Mouse (Mus musculus): ENCODE results near the gene Eif4e2. TPM values are rescaled to one million over a fixed set of nuclear protein-coding genes. Genes with fewer than 3 reads are reported as not detected.

Eif4e2 gene
- polyA plus RNA-seq, 1 experiment from 2014 or later = 181 TPM

GRCm38 (mm10) chr1:87252040-87252609, 38.4 kb downstream of the Eif4e2 start:
- no peaks in the 10 kb centered on the region for H3K4me1 ChIP-seq
- no peaks in the 10 kb centered on the region for H3K36me3 ChIP-seq
- DNase-seq (ENCODE audit: low spot score) = no peak
- H3K4me3 ChIP-seq = no peak overlapping the region
- H3K9me3 ChIP-seq (replicated peaks) = no peaks in the 10 kb centered on the region
- H3K27me3 ChIP-seq (ENCODE audit: low read depth, poor library complexity, severe bottlenecking) = peaks cover 3% of the 10 kb centered on the region; the same call in 1 of the 2 replicates
- WGBS = 67% methylated on average over 5 of the region's 5 CpGs
- no peak overlapping the region for H3K27ac ChIP-seq

DNA sequence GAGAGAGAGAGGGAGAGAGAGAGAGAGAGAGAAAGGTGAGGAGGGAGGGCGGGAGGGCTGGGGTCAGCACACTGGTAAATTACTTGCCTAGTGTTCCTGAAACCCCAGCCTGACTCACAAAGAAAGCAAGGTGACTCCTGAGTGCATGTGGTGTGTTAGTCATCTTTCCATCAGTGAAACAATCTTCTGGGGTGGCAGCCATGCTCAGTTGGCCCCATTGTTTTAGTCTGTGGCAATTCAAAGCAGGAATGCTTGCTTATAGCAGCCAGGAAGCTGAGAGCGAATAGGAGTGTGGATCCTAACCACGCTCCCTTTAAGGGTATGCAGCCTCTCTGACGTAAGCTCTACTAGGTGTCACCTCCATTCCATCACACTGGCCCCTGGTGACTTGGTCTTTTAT, 41.5 kb downstream of the Eif4e2 start:
- peaks cover 6% of the 10 kb centered on the region for H3K4me1 ChIP-seq
- H3K4me3 ChIP-seq = no peak overlapping the region
- WGBS = 70% methylated on average over 4 of the region's 4 CpGs
- no peak overlapping the region for H3K27ac ChIP-seq
- H3K27me3 ChIP-seq (ENCODE audit: low read depth, poor library complexity, severe bottlenecking) = peaks cover 34% of the 10 kb centered on the region
- no peak for DNase-seq (ENCODE audit: low spot score)
- no peaks in the 10 kb centered on the region for H3K9me3 ChIP-seq (replicated peaks)
- no peaks in the 10 kb centered on the region for H3K36me3 ChIP-seq

- Histone ChIP-seq H3K27ac (no peak overlapping the region), H3K9me3 (replicated peaks) (no peaks in the 10 kb centered on the region), H3K4me1 (peaks cover 6% of the 10 kb centered on the region), H3K27me3 (ENCODE audit: low read depth, poor library complexity, severe bottlenecking) (peaks cover 58% of the 10 kb centered on the region), H3K4me3 (no peak overlapping the region), H3K36me3 (no peaks in the 10 kb centered on the region)
- 21% methylated on average over 11 of the region's 11 CpGs for WGBS
- no peak for DNase-seq (ENCODE audit: low spot score)
Observed at GRCm38 (mm10) chr1:87257691-87258090, 44.0 kb downstream of the Eif4e2 start.

DNA sequence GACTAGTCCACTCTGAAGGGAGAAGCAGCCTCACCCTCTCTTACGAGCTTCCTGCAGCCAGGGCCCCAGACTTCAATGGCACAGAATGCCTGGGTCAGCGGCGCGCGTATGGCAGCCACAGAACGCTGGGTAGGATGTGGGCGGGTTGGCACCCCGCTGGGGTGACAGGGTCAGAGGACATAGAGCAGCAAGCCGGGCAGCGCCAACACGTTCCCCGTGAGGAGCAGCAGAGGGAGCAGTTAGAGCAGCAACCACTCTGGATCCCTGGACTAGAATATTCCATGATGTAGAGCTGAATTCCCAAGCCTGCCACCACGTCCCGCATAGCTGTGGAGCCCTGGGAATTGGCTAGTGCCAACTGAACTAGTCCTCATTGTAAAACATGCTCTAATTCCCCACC, 44.8 kb downstream of the Eif4e2 start:
- Histone ChIP-seq H3K9me3 (replicated peaks) (no peaks in the 10 kb centered on the region), H3K4me1 (peaks cover 6% of the 10 kb centered on the region), H3K27ac (no peak overlapping the region), H3K36me3 (no peaks in the 10 kb centered on the region), H3K27me3 (ENCODE audit: low read depth, poor library complexity, severe bottlenecking) (peaks cover 66% of the 10 kb centered on the region), H3K4me3 (no peak overlapping the region)
- 17% methylated on average over 14 of the region's 14 CpGs for WGBS
- peak; percentile 37 for DNase-seq (ENCODE audit: low spot score)

DNA sequence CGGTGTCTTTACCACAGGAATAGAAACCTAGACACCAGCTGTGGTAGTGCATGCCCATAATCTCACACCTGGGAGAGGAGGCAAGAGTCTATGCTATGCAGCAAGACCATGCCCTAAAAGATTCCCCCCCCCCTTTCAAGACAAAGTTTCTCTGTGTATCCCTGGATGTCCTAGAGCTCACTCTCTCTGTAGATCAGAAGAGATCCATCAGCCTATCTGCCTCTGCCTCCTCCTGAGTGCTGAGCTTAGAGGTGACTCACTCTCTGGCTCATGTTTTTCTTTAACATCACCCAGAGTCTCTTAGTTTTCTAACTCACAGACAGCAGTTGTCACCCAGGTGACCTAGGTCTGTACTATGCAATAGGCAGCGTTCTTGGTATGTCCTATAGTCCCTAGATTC, 45.6 kb downstream of the Eif4e2 start:
- WGBS = 78% methylated on average over 2 of the region's 2 CpGs
- Histone ChIP-seq H3K36me3 (no peaks in the 10 kb centered on the region), H3K9me3 (replicated peaks) (no peaks in the 10 kb centered on the region), H3K4me3 (no peak overlapping the region), H3K27ac (no peak overlapping the region), H3K27me3 (ENCODE audit: low read depth, poor library complexity, severe bottlenecking) (peaks cover 74% of the 10 kb centered on the region), H3K4me1 (peaks cover 15% of the 10 kb centered on the region)
- no peak for DNase-seq (ENCODE audit: low spot score)

GRCm38 (mm10) chr1:87263257-87263656, 49.5 kb downstream of the Eif4e2 start:
- Histone ChIP-seq H3K4me3 (no peak overlapping the region), H3K27ac (no peak overlapping the region), H3K4me1 (peaks cover 28% of the 10 kb centered on the region), H3K36me3 (no peaks in the 10 kb centered on the region), H3K27me3 (ENCODE audit: low read depth, poor library complexity, severe bottlenecking) (peaks cover 99% of the 10 kb centered on the region), H3K9me3 (replicated peaks) (no peaks in the 10 kb centered on the region)
- DNase-seq (ENCODE audit: low spot score) = no peak
- WGBS = 4% methylated on average over 9 of the region's 9 CpGs

DNA sequence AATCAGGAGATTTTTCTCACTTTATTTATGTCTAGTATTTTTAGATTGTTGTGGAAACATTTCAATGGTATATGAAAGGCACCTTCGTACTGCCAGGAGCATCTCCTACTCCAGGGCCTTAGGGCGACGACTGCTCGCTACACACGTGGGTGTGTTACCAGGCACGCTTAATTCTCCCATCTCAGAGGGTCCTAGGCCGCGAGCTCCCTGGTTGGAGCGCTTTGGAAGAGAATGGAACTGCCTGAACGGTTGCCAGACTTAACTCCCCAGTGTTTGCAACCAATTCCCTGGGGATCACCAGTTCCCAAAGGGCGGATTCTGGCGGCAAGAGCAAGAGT, 50.1 kb downstream of the Eif4e2 start:
- Histone ChIP-seq H3K27me3 (ENCODE audit: low read depth, poor library complexity, severe bottlenecking) (peaks cover 99% of the 10 kb centered on the region), H3K36me3 (no peaks in the 10 kb centered on the region), H3K4me1 (peaks cover 25% of the 10 kb centered on the region), H3K9me3 (replicated peaks) (no peaks in the 10 kb centered on the region), H3K4me3 (peak overlapping the region; percentile 62), H3K27ac (no peak overlapping the region)
- no peak for DNase-seq (ENCODE audit: low spot score)
- 2% methylated on average over 12 of the region's 12 CpGs for WGBS

- peaks cover 99% of the 10 kb centered on the region for H3K27me3 ChIP-seq (ENCODE audit: low read depth, poor library complexity, severe bottlenecking)
- peak; percentile 80 for DNase-seq (ENCODE audit: low spot score)
- no peaks in the 10 kb centered on the region for H3K9me3 ChIP-seq (replicated peaks)
- no peak within 1 kb of the TSS for H3K27ac ChIP-seq
- no peaks in the 10 kb centered on the region for H3K36me3 ChIP-seq
- H3K4me1 ChIP-seq = peaks cover 25% of the 10 kb centered on the region
- under 1% methylated on average over 70 of the region's 70 CpGs for WGBS
- H3K4me3 ChIP-seq = peak within 1 kb of the TSS; percentile 62
Observed at GRCm38 (mm10) chr1:87264134-87265006, 50.7 kb downstream of the Eif4e2 start, which contains the start of gene Efhd1. Efhd1 (plus strand) TSS chr1:87264363.

GRCm38 (mm10) chr1:87265200-87265599, 51.5 kb downstream of the Eif4e2 start:
- WGBS = under 1% methylated on average over 13 of the region's 13 CpGs
- Histone ChIP-seq H3K9me3 (replicated peaks) (no peaks in the 10 kb centered on the region), H3K4me1 (peaks cover 30% of the 10 kb centered on the region), H3K4me3 (peak overlapping the region; percentile 62), H3K36me3 (no peaks in the 10 kb centered on the region), H3K27me3 (ENCODE audit: low read depth, poor library complexity, severe bottlenecking) (peaks cover 97% of the 10 kb centered on the region), H3K27ac (no peak overlapping the region)
- peak; percentile 47 for DNase-seq (ENCODE audit: low spot score)

- Histone ChIP-seq H3K27ac (no peak overlapping the region), H3K4me3 (no peak overlapping the region), H3K9me3 (replicated peaks) (no peaks in the 10 kb centered on the region), H3K27me3 (ENCODE audit: low read depth, poor library complexity, severe bottlenecking) (peaks cover 85% of the 10 kb centered on the region), H3K36me3 (no peaks in the 10 kb centered on the region), H3K4me1 (peaks cover 43% of the 10 kb centered on the region)
- no peak for DNase-seq (ENCODE audit: low spot score)
- 29% methylated on average over 8 of the region's 8 CpGs for WGBS
Observed at GRCm38 (mm10) chr1:87266296-87267090, 52.8 kb downstream of the Eif4e2 start.

DNA sequence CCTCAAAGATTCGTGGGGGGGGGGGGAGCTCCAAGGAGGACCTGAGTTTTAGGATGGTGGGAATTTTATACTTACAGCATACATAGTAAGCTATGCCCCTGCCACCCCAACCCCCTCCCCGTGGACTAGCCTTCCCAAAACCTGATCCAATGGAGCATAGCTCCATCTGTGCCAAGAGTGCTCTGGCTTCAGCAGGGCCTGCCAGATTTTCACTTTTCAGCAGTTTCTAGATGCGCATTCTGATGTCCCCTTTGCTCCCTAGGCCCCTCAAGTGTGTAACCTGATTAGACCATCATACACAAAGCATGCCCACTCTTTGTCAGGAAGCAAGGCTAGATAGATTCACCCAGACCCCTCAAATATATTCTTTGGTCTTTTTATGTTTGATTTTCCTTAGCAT, 56.5 kb downstream of the Eif4e2 start:
- 27% methylated on average over 3 of the region's 3 CpGs for WGBS
- Histone ChIP-seq H3K36me3 (no peaks in the 10 kb centered on the region), H3K4me1 (peaks cover 29% of the 10 kb centered on the region), H3K9me3 (replicated peaks) (no peaks in the 10 kb centered on the region), H3K27me3 (ENCODE audit: low read depth, poor library complexity, severe bottlenecking) (peaks cover 48% of the 10 kb centered on the region), H3K27ac (peak overlapping the region; percentile 77), H3K4me3 (peak overlapping the region; percentile 34; the same call in 1 of the 2 replicates)
- DNase-seq (ENCODE audit: low spot score) = no peak

DNA sequence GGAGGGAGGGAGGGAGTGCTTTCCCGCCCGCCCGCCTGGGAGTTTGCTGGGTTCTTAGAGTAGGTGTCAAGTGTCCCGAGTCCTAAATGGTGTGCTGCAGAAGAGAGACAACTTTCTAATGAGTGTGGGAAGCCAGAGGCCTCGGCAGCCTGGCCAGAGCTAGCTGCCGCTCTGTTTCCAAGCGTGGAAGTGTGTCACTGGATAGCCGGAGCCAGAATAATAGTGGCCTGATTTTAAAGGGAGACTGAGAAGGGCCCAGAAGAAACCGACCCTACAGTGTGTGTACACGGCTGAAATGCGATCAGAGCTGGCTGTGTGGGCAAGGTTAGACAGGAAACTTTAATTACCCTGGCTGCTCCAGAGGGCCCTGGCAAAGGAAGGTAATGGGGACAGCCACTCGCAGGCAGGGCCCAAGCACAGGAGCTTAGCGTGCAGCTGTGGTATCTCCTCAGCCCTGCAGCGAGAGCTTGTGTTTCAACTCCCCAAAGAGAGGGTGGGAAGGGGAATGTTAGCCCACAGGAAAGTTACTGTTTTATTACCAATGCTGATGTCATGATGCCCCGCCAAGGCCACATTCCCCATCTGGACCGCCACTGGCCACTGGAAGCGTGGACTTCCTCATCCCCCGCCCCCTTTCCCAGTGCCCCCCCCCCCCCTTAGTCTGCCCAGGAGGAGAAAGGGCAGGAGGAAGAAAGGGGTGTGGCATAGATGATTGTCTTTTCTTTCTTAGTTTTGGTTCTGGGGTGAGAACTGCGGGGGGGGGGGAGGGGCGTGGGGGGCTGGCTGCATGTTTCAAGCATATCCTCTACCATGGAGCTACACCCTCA, 57.1 kb downstream of the Eif4e2 start:
- Histone ChIP-seq H3K4me3 (peak overlapping the region; percentile 34), H3K4me1 (peaks cover 23% of the 10 kb centered on the region), H3K27me3 (ENCODE audit: low read depth, poor library complexity, severe bottlenecking) (peaks cover 41% of the 10 kb centered on the region), H3K9me3 (replicated peaks) (no peaks in the 10 kb centered on the region), H3K36me3 (no peaks in the 10 kb centered on the region), H3K27ac (peak overlapping the region; percentile 77)
- WGBS = 2% methylated on average over 19 of the region's 20 CpGs
- DNase-seq (ENCODE audit: low spot score) = peak; percentile 60
